Mouse (Mus musculus) lung, postnatal 0 days (tissue): Measurements from ENCODE around the gene Gm21094. TPM values are rescaled to one million over a fixed set of nuclear protein-coding genes. Genes with fewer than 3 reads are reported as not detected.
"Not testable (repeated sequence)": the region's sequence is repeated elsewhere in the genome, so short reads cannot be mapped to it uniquely, and the experiment has no call there.

Experiments
- ATAC-seq: fragments of 200-750 bp; cut with Nextera tagmentation; 2 replicates; pipeline ENCODE4 v1.8.0; 2017; ENCODE audit warnings: moderate library complexity
- DNase-seq: peaks from one replicate; pipeline ENCODE4 v3.0.0-alpha.2; 2016; ENCODE audit warnings: low spot score
- H3K27ac ChIP-seq: fragments of 300-500 bp; sonication (generic); 2 replicates; pipeline ENCODE4 v1.5.1; 2014; ENCODE audit warnings: antibody characterized with exemption, mild to moderate bottlenecking, low read length, mixed read lengths
- H3K27me3 ChIP-seq: fragments of 300-500 bp; sonication (generic); replicated peaks from 2 replicates; pipeline ENCODE4 v1.6.1; 2014; ENCODE audit warnings: low read length, mixed read lengths; ENCODE audit not compliant: insufficient read depth
- H3K36me3 ChIP-seq: fragments of 300-500 bp; sonication (generic); 2 replicates; pipeline ENCODE4 v1.6.1; 2014; ENCODE audit warnings: low read length, mixed read lengths; ENCODE audit not compliant: insufficient read depth
- H3K4me1 ChIP-seq: fragments of 300-500 bp; sonication (generic); 2 replicates; pipeline ENCODE4 v1.6.1; 2014; ENCODE audit warnings: antibody characterized with exemption, low read depth, low read length, mixed read lengths; ENCODE audit not compliant: insufficient read depth
- H3K4me2 ChIP-seq: fragments of 300-500 bp; sonication (generic); replicated peaks from 2 replicates; pipeline ENCODE4 v1.6.1; 2014; ENCODE audit warnings: low read depth, mild to moderate bottlenecking, low read length, moderate library complexity, mixed read lengths
- H3K4me3 ChIP-seq: fragments of 300-500 bp; sonication (generic); 2 replicates; pipeline ENCODE4 v1.5.1; 2014; ENCODE audit warnings: low read depth, low read length
- H3K9ac ChIP-seq: fragments of 300-500 bp; sonication (generic); replicated peaks from 2 replicates; pipeline ENCODE4 v1.6.1; 2014; ENCODE audit warnings: low read depth, mild to moderate bottlenecking
- H3K9me3 ChIP-seq: fragments of 300-500 bp; sonication (generic); 2 replicates; pipeline ENCODE4 v1.6.1; 2016; ENCODE audit warnings: low read length, mixed read lengths
- whole genome bisulfite sequencing: fragments of 180-500 bp; shearing (Covaris S2); extraction: QIAGEN DNeasy Blood & Tissue Kit; methylation state at CpG from one replicate; pipeline ENCODE4 v1.1.7; 2014; 5-methylcytosine and 5-hydroxymethylcytosine counted together
- polyA plus RNA-seq: library from polyadenylated mRNA; unstranded; fragments of >200 nt; fragmentation: Nextera tagmentation; extraction: Ambion mirVana; gene quantifications from 2 replicates; pipeline ENCODE4 v1.2.1, GENCODE M21; 2015

Gene Gm21094
- polyA plus RNA-seq = not detected in 2 replicates

GRCm38 (mm10) chrY:32620343-32620742 is at the start of gene Gm21094:
Gm21094 (minus strand) TSS chrY:32620443.
- not testable (repeated sequence) for H3K4me3 ChIP-seq, DNase-seq, H3K9ac ChIP-seq, H3K27me3 ChIP-seq, ATAC-seq, H3K4me2 ChIP-seq, H3K36me3 ChIP-seq, H3K4me1 ChIP-seq, H3K9me3 ChIP-seq, H3K27ac ChIP-seq
- no CpG with 5 or more reads among the region's 8 CpGs for WGBS
